Mouse (Mus musculus) inflammation-experienced regulatory T-cells (primary cell): ENCODE measurements around the gene Muc1. TPM values are rescaled to one million over a fixed set of nuclear protein-coding genes. Genes with fewer than 3 reads are reported as not detected.

Source experiments
- polyA plus RNA-seq, 2 experiments: library from polyadenylated mRNA; unstranded; fragments of 100-300 nt; shearing (Covaris generic); gene quantifications; one replicate each; pipeline ENCODE4 v1.2.1; 2017

Muc1 gene
- 1 to 10 TPM in 1 of 2 experiments, not detected in 1; 1.2 TPM for polyA plus RNA-seq

DNA sequence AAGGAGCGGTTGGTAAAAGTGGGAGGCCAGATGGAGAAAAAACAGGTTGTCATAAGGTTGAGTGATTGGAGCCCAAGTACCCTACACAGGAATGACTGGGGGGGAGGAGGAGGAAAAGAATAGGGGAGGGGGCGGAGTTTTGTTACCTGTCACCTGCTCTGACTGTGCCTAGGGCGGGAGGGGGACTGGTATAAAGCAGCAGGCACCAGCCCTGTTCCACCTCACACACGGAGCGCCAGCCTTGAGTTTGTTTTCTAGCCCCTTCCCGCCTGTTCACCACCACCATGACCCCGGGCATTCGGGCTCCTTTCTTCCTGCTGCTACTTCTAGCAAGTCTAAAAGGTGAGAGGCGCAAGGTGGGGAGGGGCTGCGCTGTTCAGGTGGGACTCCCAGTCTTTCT lies at the start of gene Muc1:
Muc1 (plus strand) TSS at position 222 of the 400 bp plus-strand sequence.

DNA sequence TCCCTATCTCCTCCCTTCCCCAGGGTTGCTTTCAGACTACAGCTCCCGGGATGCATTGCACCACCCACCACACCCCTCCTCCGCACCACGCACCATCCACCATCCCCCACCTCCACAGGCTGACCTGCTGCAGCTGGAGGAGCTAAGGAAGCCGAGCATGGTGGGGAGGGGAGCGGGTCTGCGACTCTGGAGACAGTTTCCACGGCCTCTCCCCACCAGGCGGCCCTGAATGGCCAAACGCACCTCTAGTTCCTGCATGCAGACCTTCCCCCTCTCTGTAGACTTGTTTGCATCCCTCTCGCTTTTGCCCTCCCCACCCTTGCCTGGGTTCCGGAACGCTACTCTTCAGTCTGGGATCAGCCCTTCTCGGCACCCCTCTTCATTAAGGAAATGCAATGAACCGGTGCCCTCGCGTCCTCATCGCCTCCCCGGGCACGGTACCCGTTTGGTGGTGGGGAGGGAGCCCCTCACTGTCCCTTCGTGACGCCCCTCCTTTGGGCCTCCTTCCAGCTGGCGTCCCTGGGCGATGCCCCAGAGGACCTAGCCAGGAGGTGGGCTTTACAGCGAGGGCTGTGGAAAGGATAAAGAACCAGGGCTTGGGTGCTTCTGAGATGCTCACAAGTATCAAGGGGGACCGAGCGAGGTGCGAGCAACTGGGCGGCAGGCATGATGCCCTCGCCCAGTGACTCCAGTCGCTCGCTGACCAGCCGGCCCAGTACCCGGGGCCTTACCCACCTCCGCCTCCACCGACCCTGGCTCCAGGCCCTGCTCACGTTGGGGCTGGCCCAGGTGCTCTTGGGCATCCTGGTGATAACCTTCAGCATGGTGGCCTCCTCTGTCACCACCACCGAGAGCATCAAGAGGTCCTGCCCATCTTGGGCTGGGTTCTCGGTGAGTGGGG lies 45.5 kb upstream of the Muc1 start, which contains the start of gene Fam189b:
Fam189b (plus strand) TSS at position 86 of the 901 bp plus-strand sequence.

DNA sequence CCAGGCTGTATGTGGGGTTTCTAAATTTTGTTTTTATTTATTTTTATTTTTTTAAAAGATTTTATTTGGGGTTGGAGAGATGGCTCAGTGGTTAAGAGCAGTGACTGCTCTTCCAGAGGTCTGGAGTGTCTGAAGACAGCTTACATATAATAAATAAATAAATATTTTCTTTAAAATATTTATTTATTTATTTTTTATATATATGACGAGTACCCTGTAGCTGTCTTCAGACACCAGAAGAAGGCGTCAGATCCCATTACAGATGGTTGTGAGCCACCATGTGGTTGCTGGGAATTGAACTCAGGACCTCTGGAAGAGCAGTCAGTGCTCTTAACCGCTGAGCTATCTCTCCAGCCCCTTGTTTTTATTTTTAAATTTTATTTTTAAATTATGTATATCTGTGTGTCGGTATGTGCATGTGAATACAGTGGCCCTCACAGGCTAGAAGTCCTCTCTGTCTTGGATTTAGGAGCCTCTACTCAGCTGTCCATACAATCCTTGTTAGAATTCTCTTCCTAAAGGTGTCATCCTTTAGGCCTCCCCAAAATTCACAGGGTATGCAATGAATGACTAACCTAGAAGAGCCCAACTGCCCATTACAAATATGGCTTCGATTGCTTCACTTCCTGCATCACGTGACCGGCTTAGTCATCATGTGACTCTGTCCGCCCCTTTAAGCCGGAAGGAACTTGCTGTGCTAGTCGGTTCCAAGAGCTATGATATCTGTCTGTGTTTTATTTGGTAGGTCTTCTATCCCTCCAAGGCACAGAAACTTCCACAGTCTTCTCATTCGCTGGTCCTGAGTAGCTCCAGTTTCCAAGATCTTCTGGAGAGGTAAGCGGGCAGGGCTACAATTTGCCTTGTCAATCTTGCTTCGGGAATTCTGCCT lies 26.4 kb upstream of the Muc1 start, which contains the start of gene Gba:
Gba (plus strand) TSS at position 676 of the 889 bp plus-strand sequence.

DNA sequence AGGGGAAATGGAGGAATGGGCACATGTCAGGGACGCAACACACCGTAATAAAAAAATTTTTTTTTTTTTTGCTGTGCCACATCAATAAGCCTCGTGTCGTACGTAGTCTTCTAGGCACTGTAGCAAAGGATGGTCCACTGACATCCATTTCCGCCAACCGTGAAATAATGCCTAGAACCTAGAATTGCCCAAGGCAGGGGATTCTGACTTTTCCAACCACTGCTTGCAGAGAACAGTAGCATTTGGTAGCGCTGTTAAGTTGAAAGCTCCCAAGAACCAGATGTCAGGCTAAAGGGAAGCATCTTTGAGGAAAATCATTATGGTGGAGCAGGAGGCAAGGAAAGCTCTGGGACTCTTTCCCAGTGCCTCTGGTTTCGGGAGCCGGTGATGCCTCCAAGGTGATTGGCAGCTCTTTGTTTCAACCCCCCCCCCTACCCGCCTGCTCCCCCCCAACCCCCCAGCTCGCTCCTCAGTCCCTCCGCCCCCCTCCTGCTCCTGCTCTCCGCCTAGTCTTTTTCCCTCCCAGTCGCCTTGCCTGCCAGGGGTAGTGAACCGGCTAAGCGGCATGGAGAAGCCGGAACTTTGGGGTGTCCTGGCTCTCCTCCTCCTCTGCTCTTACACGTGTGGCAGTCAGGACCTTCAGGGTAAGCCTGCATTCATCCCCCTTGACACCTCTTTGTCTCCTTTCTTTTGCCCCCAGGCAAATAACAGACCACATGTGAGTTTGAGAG lies 14.0 kb upstream of the Muc1 start, which contains the start of gene Thbs3:
Thbs3 (plus strand) TSS at position 500 of the 731 bp plus-strand sequence.

DNA sequence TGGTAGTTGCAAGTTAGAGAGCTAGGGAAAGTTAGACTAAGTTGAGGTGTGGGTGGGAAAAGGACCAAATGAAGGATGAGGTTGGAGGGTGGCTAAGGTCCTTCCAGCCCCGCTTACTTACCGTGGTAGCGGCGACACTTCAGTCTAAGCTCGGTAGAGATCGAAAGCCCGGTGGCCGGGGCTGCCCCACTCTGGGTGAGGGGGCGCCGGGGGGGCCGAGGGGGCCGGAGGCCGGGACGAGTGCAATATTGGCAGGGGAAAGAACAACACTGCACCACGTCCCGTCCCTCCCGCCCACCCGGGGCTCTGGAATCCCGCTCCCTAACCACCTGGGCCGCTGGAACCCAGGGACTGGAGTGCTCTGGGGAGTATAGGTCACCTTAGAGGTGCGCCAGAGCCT lies 2.0 kb upstream of the Muc1 start, which contains the start of gene Mtx1:
Mtx1 (minus strand) TSS at position 189 of the 400 bp plus-strand sequence.

DNA sequence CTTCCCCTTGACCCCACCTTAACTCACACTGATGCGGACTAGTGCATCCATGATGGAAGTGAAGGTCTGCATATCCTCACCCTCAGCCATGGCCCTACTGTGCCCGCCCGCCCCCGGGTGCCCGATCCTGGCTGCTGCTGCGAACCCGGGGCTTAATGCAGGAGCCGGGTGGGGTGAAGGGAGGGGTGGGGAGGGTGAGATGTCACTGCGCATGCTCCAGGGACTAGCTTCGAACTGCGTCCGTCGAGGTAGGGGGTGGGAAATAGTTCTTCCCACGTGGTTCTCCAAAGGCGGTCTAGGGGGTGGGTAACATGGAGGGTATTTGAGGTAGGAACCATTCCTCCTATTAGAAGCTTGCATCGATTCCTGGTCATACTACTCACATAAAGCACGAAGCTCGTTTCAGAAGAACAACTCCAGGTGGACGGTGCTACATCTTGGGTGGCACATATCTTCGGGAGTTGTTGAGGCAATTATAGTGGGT lies 16.9 kb downstream of the Muc1 start, which contains the start of gene Krtcap2:
Krtcap2 (plus strand) TSS at position 279 of the 484 bp plus-strand sequence.

DNA sequence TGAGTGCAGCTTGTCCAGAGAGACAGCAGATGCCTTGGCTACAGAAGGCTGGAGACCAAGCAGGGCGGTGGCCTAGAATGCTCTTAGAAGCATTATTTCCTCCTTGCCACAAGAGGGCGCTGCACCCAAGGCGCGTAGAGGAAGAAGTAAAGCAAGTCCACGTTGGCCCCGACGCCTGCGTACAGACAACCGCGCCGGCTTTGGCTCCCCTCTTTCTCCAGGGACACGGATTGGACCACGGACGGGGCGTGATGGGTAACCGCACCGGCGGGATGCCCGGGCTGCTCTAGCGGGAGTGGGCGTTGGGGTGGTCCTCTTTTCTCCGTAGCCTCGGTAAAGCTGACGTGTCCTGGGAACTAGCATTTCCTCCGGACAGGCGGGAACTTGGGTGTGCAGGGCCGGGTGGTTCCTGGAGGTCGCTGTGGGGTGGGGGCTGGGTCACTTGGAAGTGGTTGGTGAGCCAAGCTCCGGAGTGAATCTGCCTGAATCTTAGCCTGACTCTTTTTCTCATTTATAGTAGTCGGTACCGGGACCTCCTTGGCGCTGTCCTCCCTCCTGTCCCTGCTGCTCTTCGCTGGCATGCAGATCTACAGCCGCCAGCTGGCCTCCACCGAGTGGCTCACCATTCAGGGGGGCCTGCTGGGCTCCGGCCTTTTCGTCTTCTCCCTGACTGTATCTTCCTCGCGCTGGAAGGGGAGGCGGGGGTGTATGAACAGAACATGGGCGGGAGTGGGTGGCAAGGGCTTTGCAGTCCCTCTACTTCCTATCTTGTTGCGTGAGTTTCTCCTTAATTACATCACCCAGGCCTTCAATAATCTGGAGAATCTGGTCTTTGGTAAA lies 17.6 kb downstream of the Muc1 start, which contains the start of gene Trim46:
Trim46 (minus strand) TSS at position 49 of the 840 bp plus-strand sequence.

DNA sequence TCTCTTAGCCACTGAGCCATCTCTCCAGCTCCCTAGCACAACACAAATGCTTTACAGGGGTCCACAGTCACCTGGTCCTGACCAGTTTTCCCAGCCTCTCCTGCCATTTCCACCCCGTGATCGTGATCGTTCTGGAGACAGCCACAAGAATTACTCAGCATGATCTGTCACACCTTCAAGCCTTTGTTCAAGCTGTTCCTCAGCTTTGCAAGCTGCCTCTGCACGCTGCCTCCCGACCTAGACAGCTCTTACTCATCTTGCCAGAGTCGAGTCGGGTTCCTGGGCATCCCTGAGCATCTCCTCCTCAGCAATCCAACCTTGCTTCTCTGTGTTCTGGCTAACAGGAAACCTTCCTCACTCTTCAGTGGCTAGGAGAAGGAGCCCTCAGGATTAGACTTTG lies 30.2 kb downstream of the Muc1 start, which contains the start of gene Dpm3:
Dpm3 (plus strand) TSS at position 283 of the 400 bp plus-strand sequence.

DNA sequence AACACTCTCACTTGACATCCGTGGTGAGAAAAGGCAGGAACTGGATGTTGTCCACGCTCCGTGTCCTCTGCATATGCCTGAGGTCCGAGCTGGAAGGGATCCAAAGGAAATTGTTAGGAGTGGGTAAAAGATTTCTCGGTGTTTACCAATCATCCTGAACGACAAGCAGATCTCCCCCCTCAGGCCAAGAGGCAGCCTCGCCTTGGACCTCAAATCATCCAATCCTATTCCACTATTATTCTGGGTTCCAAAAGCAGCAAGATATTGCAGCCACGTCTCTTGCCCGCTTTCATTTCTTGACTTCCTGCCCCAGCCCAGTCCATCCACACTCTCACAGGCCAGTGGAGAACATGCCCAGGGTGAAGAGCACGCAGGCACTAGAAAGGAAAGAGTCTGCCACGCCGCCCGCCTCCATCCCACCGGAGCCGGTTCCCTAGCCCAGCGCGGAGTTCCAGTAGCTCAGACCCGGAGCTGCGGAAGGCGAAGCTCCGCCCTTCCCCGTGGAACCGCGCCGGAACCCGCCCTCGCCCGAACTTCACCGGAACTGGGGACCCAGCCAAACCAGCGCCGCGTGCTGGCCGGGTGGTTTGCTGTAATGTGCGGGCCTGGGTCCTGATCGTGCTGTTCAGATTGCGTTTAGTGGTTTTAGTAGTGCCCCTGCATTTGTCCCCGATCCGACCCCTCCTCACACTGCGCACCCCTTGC lies 41.3 kb downstream of the Muc1 start, which contains the start of gene Slc50a1:
Slc50a1 (minus strand) TSS at position 520 of the 705 bp plus-strand sequence.

DNA sequence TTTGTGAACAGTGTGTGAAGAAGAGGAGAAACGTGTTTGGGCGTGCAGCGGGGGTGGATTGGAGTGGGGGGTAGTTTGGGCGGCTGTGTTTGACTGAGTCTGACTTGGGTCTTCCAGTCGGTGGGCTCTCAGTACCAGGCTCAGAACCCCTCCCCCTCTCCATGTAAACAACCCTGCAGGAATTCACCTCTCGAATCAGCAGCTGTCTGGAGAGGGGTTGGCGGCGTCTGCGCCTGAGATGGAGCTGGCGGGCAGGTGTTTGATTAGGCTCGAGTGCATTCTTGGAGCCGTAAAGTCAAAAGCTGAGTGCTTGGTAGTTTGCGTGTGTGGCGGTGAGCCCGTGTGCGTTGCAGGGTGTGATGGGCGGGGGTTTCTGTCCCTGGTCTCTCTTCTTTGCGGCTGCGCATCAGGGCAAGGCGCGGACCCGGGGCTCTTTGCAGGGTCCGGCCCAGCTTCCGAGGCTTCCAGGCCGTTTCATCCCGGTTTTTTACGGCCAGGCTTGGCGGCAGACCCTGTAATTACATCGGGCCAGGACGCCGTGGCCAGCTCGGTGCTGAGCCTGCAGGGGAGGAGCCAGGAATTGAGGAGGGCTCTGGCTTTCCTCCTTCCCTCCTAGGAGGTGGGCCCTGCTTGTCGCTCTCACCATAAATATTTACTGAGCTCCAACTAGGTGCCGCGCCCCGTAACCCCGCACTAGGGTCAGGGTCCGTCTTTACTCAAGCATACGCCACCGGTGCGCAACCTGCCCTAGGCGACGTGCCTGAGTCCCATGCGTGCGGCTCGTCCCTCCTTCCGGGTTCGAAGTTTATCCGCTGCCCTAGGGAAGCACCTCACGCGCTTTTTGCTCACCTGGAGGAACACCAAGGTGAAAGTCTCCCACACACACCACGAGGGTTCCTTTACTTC lies 52.0 kb downstream of the Muc1 start, which contains the start of gene Efna1:
Efna1 (minus strand) TSS at position 537 of the 906 bp plus-strand sequence.

Other genes with a start within 250 kb of the Muc1 start
- gene Rusc1, start 135.7 kb upstream of the Muc1 start, polyA plus RNA-seq: 10 to 100 TPM; 41.8 to 47.3 TPM
- under 1 TPM in 1 of 2 experiments, not detected in 1; 0.23 TPM for gene Gm43738, start 128.0 kb upstream of the Muc1 start, polyA plus RNA-seq
- 100 to 1,000 TPM in 1 of 2 experiments, 10 to 100 TPM in 1; 59.8 to 110 TPM for gene Fdps, start 127.1 kb upstream of the Muc1 start, polyA plus RNA-seq
- gene Pklr, start 92.9 kb upstream of the Muc1 start, polyA plus RNA-seq: 1 to 10 TPM in 1 of 2 experiments, not detected in 1; 1.8 TPM
- 1 to 10 TPM in 1 of 2 experiments, under 1 TPM in 1; 0.76 to 2.1 TPM for gene Hcn3, start 68.9 kb upstream of the Muc1 start, polyA plus RNA-seq
- gene Clk2, start 64.3 kb upstream of the Muc1 start, polyA plus RNA-seq: 100 to 1,000 TPM; 115 to 129 TPM
- 100 to 1,000 TPM; 257 to 293 TPM for gene Scamp3, start 51.6 kb upstream of the Muc1 start, polyA plus RNA-seq
- gene Fam189b, start 45.9 kb upstream of the Muc1 start, polyA plus RNA-seq: 100 to 1,000 TPM; 204 to 228 TPM
- 100 to 1,000 TPM; 120 to 135 TPM for gene Gba, start 26.1 kb upstream of the Muc1 start, polyA plus RNA-seq
- gene Thbs3, start 13.9 kb upstream of the Muc1 start, polyA plus RNA-seq: 1 to 10 TPM in 1 of 2 experiments, under 1 TPM in 1; 0.88 to 1.6 TPM
- gene Mtx1, start 2.0 kb upstream of the Muc1 start, polyA plus RNA-seq: 100 to 1,000 TPM; 121 to 126 TPM
- gene Krtcap2, start 16.9 kb downstream of the Muc1 start, polyA plus RNA-seq: 100 to 1,000 TPM; 235 to 244 TPM
- gene Trim46, start 17.3 kb downstream of the Muc1 start, polyA plus RNA-seq: 1 to 10 TPM; 3.0 to 3.5 TPM
- gene Dpm3, start 30.3 kb downstream of the Muc1 start, polyA plus RNA-seq: 10 to 100 TPM; 84.5 to 92.4 TPM
- 100 to 1,000 TPM; 239 to 241 TPM for gene Slc50a1, start 41.5 kb downstream of the Muc1 start, polyA plus RNA-seq
- not detected for gene Efna1, start 52.1 kb downstream of the Muc1 start, polyA plus RNA-seq
- gene Efna3, start 93.9 kb downstream of the Muc1 start, polyA plus RNA-seq: under 1 TPM in 1 of 2 experiments, not detected in 1; 0.49 TPM
- under 1 TPM; 0.42 to 0.82 TPM for gene Efna4, start 109.0 kb downstream of the Muc1 start, polyA plus RNA-seq
- 10 to 100 TPM; 24.1 to 31.4 TPM for gene Adam15, start 120.9 kb downstream of the Muc1 start, polyA plus RNA-seq
- gene Dcst2, start 132.9 kb downstream of the Muc1 start, polyA plus RNA-seq: under 1 TPM; 0.27 to 0.37 TPM
- under 1 TPM; 0.32 to 0.40 TPM for gene Dcst1, start 136.2 kb downstream of the Muc1 start, polyA plus RNA-seq
- 10 to 100 TPM; 45.3 to 49.2 TPM for gene Zbtb7b, start 165.7 kb downstream of the Muc1 start, polyA plus RNA-seq
- 1 to 10 TPM in 1 of 2 experiments, not detected in 1; 1.8 TPM for gene Lenep, start 173.7 kb downstream of the Muc1 start, polyA plus RNA-seq
- gene Flad1, start 182.8 kb downstream of the Muc1 start, polyA plus RNA-seq: 10 to 100 TPM; 54.6 to 58.7 TPM
- gene Cks1b, start 189.3 kb downstream of the Muc1 start, polyA plus RNA-seq: 10 to 100 TPM; 13.5 to 16.3 TPM
- 10 to 100 TPM; 69.6 to 83.1 TPM for gene Shc1, start 189.4 kb downstream of the Muc1 start, polyA plus RNA-seq
- gene Pygo2, start 201.2 kb downstream of the Muc1 start, polyA plus RNA-seq: 10 to 100 TPM; 76.0 to 78.7 TPM
- gene Pbxip1, start 207.6 kb downstream of the Muc1 start, polyA plus RNA-seq: 100 to 1,000 TPM; 113 to 129 TPM
- 10 to 100 TPM; 17.2 to 17.9 TPM for gene Pmvk, start 225.5 kb downstream of the Muc1 start, polyA plus RNA-seq